Mouse (Mus musculus): ENCODE measurements at regions not wholly inside any gene's neighbourhood (a gene's known extent, or its start where the extent isn't known, plus 50 kb on each side); places are given as distances from the start of the nearest gene placed in this dataset.

GRCm38 (mm10) chr1:125149817-125150216, 285.7 kb downstream of the Actr3 start:
- ATAC-seq (no peak), DNase-seq (ENCODE audit: low read depth, low spot score) (no peak)
- no peak for TF ChIP-seq CTCF (IDR thresholded peaks at IDR 0.05)
- in situ Hi-C loops (cut with MboI; ENCODE audit: low pct_unique_long_range_greater_than_20kb), result no loop called here
- H3K27me3 ChIP-seq, result no peaks in the 10 kb centered on the region
- ChIA-PET CTCF (interaction anchor here (1.3 kb wide), 1 partner anchor 20 kb away, joined by 5 read pairs; no protein-coding TSS in a partner anchor), POLR2A (no interaction called here)

DNA sequence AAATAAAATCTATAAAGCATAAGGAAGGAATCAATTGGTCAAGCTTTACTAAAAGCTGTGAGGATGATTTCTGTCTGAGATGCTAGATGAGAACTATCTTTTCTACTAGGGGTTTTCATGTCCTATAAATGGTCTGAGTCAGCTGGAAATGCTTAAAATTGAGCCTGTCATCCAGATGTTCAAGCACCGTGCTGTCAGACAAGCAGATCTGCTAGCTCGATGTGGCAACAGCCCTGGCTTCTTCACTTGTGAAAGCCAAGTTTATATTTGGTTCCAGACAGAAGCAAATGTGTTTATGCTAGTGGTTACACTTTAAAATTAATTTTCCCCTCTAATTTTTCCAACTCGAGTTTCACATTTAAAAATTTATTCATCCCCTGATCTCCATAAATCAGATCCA, 311.7 kb downstream of the Actr3 start:
- POLR2A ChIA-PET, result interaction anchor here (0.6 kb wide), 1 partner anchor 53 kb away, joined by 3 read pairs; no protein-coding TSS in a partner anchor
- in situ Hi-C loops (cut with MboI; ENCODE audit: low pct_unique_long_range_greater_than_20kb), result no loop called here
- H3K27me3 ChIP-seq, result no peaks in the 10 kb centered on the region
- ATAC-seq (no peak), DNase-seq (ENCODE audit: low read depth, low spot score) (no peak)
- no peak for TF ChIP-seq CTCF (IDR thresholded peaks at IDR 0.05)
- CTCF ChIA-PET, result no interaction called here

DNA sequence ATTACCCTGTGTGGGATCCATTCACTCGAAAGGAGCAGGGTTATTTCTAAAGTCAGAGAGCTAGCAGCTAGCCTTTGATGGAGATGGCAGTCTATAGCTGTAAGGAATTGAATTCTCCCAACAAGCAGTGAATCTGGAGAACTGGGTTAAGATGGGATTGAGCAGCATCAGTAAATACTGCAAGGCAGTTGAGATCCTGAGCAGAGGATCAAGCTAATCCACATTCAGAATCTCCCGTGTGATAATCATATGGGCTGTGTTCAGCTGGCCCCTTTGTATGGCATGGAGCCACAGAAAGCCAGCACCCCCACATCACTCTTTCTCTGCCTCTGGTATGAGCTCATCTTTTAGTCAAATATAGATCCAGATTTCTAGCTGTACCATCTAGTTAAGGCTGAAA, 334.9 kb downstream of the Actr3 start:
- in situ Hi-C loops (cut with MboI; ENCODE audit: low pct_unique_long_range_greater_than_20kb), result no loop called here
- DNase-seq (ENCODE audit: low read depth, low spot score) (no peak), ATAC-seq (no peak)
- POLR2A ChIA-PET, result no interaction called here
- TF ChIP-seq CTCF (IDR thresholded peaks at IDR 0.05), result no peak
- CTCF ChIA-PET, result no interaction called here
- H3K27me3 ChIP-seq, result no peaks in the 10 kb centered on the region

DNA sequence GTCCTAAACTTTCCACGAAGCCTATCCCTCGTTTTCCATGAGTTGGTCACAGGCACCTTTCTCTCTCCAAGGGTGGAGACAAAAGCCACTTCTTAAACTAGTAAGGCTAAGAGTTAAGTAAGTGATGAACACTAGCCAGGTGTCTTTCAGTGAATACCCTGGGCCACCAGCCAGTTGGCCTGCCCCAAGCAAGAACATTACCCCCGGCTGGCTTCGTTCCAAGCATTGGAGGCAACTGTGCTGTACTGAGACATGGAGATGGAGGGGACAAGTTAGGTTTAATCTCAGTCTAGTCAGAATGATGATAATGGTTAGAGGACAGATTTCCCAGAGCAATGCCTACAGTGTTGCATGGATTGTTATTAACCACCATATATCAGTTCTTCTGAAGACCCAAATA, 350.6 kb downstream of the Actr3 start:
- in situ Hi-C loops (cut with MboI; ENCODE audit: low pct_unique_long_range_greater_than_20kb), result no loop called here
- ATAC-seq, result no peak
- no peak for TF ChIP-seq CTCF (IDR thresholded peaks at IDR 0.05)
- no peak for DNase-seq (ENCODE audit: low read depth, low spot score)
- H3K27me3 ChIP-seq, result no peaks in the 10 kb centered on the region
- ChIA-PET CTCF (no interaction called here), POLR2A (no interaction called here)

GRCm38 (mm10) chr1:125039572-125040326, 395.8 kb downstream of the Actr3 start:
- POLR2A ChIA-PET, result no interaction called here
- no peak for DNase-seq (ENCODE audit: low read depth, low spot score)
- in situ Hi-C loops (cut with MboI; ENCODE audit: low pct_unique_long_range_greater_than_20kb), result no loop called here

GRCm38 (mm10) chr1:125013301-125013700, 422.2 kb downstream of the Actr3 start:
- ChIA-PET POLR2A (interaction anchor here (0.7 kb wide), 1 partner anchor 913 kb away, joined by 3 read pairs; no protein-coding TSS in a partner anchor), CTCF (interaction anchor here (1.0 kb wide), 1 partner anchor 9 kb away, joined by 4 read pairs; no protein-coding TSS in a partner anchor)
- no peaks in the 10 kb centered on the region for H3K27me3 ChIP-seq
- no peak for TF ChIP-seq CTCF (IDR thresholded peaks at IDR 0.05)
- no peak for DNase-seq (ENCODE audit: low read depth, low spot score)
- no peak for ATAC-seq
- in situ Hi-C loops (cut with MboI; ENCODE audit: low pct_unique_long_range_greater_than_20kb), result no loop called here

More at GRCm38 (mm10) chr1:125039572-125040326, 395.8 kb downstream of the Actr3 start:
- no peaks in the 10 kb centered on the region for H3K27me3 ChIP-seq
- no peak for ATAC-seq
- CTCF ChIA-PET, result no interaction called here
- TF ChIP-seq CTCF (IDR thresholded peaks at IDR 0.05), result no peak

DNA sequence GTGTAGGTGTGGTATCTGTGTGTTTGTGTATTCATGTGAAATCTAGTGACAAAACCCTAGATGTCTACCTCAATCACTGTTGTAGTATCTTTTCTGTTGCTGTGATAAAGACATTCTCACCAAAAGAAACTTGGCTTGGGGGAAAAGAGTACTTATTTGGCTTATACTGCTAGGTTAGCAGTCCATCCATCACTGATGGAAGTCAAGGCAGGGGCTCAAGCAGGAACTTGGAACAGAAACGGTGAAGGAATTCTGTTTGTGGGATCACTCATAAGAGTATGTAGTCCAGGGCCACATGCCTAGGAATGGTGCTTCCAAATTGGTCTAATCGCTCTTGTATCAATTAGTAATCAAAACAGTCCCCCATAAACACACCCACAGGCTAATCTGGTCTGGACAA, 423.6 kb downstream of the Actr3 start:
- no peak for TF ChIP-seq CTCF (IDR thresholded peaks at IDR 0.05)
- POLR2A ChIA-PET, result no interaction called here
- H3K27me3 ChIP-seq, result no peaks in the 10 kb centered on the region
- in situ Hi-C loops (cut with MboI; ENCODE audit: low pct_unique_long_range_greater_than_20kb), result no loop called here
- no peak for DNase-seq (ENCODE audit: low read depth, low spot score)
- no peak for ATAC-seq
- CTCF ChIA-PET, result no interaction called here

DNA sequence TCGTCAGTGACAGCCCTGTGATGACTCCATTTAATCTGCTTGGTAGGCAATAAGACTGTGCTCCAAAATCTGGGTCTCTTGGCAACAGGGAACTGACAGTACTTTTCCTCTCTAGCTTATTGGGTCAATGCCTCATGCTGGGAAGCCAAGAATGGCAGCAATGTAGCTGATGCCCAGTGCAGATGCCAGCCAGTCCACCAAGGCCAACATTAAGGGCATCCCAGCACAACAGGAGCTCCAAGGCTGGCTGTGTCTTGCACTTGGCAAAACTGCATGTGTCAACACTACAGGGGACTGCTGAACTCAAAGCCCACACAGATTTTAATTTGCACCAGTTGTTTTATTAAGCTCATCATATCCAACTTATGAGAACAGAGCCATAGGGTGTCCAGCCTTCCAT, 437.9 kb downstream of the Actr3 start:
- no peak for DNase-seq (ENCODE audit: low read depth, low spot score)

GRCm38 (mm10) chr1:124950849-124951248, 484.7 kb downstream of the Actr3 start:
- in situ Hi-C loops (cut with MboI; ENCODE audit: low pct_unique_long_range_greater_than_20kb), result no loop called here
- ChIA-PET POLR2A (no interaction called here), CTCF (no interaction called here)
- no peak for DNase-seq (ENCODE audit: low read depth, low spot score)
- TF ChIP-seq CTCF (IDR thresholded peaks at IDR 0.05), result no peak
- H3K27me3 ChIP-seq, result no peaks in the 10 kb centered on the region
- no peak for ATAC-seq

More for the DNA sequence above, 437.9 kb downstream of the Actr3 start:
- no peak for ATAC-seq
- ChIA-PET POLR2A (no interaction called here), CTCF (no interaction called here)
- no peaks in the 10 kb centered on the region for H3K27me3 ChIP-seq
- in situ Hi-C loops (cut with MboI; ENCODE audit: low pct_unique_long_range_greater_than_20kb), result no loop called here
- TF ChIP-seq CTCF (IDR thresholded peaks at IDR 0.05), result no peak

GRCm38 (mm10) chr1:124904373-124904772, 531.2 kb downstream of the Actr3 start:
- in situ Hi-C loops (cut with MboI; ENCODE audit: low pct_unique_long_range_greater_than_20kb), result no loop called here
- ChIA-PET CTCF (no interaction called here), POLR2A (no interaction called here)
- no peak for DNase-seq (ENCODE audit: low read depth, low spot score)
- no peak for ATAC-seq
- H3K27me3 ChIP-seq, result no peaks in the 10 kb centered on the region
- no peak for TF ChIP-seq CTCF (IDR thresholded peaks at IDR 0.05)

GRCm38 (mm10) chr1:124871148-124871547, 564.4 kb downstream of the Actr3 start:
- DNase-seq (ENCODE audit: low read depth, low spot score) (no peak), ATAC-seq (no peak)
- in situ Hi-C loops (cut with MboI; ENCODE audit: low pct_unique_long_range_greater_than_20kb), result no loop called here
- no peak for TF ChIP-seq CTCF (IDR thresholded peaks at IDR 0.05)
- ChIA-PET CTCF (no interaction called here), POLR2A (no interaction called here)
- no peaks in the 10 kb centered on the region for H3K27me3 ChIP-seq

GRCm38 (mm10) chr1:124866248-124866647, 569.3 kb downstream of the Actr3 start:
- in situ Hi-C loops (cut with MboI; ENCODE audit: low pct_unique_long_range_greater_than_20kb), result no loop called here
- ATAC-seq (no peak), DNase-seq (ENCODE audit: low read depth, low spot score) (no peak)
- TF ChIP-seq CTCF (IDR thresholded peaks at IDR 0.05), result no peak
- CTCF ChIA-PET, result no interaction called here
- POLR2A ChIA-PET, result no interaction called here
- H3K27me3 ChIP-seq, result no peaks in the 10 kb centered on the region
